Mouse (Mus musculus): ENCODE results near the gene Zbtb34.

The Zbtb34 gene

GRCm38 (mm10) chr2:33399091-33399490, 32.0 kb downstream of the Zbtb34 start:
- no peak for DNase-seq

- no peak for DNase-seq
These were observed 34.1 kb downstream of the Zbtb34 start for GRCm38 (mm10) chr2:33397036-33397435.

DNA sequence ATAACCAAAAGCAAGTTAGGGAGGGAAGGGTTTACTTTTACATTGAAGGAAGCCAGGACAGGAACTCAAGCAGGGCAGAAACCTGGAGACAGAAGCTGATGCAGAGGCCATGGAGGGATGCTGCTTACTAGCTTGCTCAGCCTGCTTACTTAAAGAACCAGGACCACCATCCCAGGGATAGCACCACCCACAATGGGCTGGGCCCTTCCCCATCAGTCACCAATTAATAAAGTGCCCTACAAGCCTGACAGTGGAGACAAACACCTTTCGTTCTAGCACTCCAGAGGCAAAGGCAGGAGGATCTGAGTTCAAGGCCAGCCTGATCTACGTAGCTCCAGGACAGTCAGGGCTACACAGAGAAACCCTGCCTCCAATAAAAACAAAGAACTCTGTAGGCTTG, 36.1 kb downstream of the Zbtb34 start:
- DNase-seq = no peak

DNA sequence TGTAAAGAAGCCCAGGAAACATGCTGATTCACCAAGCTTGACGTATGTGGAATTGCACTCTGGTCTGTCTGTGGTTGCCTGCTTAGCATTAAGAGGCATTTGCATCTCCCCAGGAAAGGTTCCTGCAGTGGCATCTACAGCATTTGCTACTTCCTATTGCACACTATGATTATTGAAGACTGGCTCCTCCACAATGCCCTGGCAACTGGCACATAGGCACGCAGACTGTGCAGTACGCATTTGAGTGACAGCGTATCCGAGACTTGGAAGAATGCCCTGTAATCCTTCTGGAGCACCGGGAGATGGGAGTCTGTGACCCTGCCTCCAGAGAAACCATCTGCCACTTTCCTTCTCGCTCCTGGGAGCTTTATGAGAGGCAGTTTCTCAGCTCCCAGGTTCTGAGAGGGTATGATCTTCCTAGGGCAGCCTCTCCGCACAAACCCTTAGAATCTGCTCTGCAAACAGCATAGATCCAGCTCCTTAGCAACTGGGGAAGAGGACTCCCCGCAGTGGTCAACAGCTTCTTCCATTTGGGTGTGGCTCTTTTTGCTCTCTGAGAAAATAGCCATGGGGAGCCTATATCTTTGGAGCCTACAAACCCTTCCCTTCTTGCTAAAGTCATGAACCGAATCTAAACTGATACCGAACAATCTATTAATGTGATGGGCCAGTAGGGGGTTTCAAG, 37.0 kb downstream of the Zbtb34 start:
- no peak for DNase-seq

DNA sequence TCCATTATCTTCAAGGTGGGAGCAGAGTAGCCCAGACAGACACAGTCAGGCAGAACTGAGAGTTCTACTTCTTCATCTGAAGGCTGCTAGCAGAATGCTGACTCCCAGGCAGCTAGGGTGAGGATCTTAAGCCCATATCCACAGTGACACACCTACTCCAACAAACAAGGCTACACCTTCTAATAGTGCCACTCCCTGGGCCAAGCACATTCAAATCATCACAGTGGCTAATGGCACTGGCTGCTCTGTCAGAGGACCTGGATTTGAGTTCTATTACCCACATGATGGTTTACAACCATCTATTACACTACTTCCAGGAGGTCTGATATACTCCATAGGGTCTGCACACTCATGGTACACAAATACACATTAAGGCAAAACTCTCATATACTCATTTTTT, 38.1 kb downstream of the Zbtb34 start:
- no peak for DNase-seq

DNA sequence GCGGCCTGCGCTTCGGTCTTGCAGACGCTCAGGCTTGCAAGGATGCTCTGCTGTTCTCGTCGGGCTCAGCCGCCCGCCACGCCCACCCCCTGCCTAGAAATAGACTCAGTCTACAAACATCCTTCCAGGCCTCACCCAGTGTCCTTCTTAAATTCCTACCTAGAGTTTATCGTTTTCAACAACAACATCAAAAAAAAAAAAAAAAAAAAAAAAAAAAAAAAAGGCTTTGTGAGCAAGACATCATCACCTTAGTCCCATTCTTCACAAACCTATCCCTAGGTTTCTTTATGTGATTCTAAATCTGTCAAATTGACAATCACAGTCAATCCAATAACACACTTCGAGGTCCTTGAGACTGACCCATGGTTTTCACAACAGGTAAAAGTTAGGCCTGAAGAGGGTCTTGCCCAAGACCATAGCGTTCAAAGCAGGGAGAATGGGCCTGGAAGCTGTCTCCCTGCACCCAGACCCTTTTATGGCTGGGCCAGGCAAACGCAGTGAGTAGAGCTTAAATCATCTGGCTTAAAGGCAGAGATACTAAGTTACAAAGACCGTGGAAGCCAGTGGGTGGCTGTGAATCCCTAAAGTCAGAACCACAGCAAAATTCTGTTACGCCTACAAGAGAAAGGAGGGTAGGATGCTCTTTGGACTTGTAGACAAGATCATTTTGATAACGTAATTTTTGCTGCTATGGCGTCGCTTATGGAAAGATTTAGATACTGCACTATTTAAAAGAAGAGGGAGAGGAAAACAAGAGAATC, 59.3 kb downstream of the Zbtb34 start:
- no peak for DNase-seq

- DNase-seq = peak; percentile 99
These were observed 60.1 kb downstream of the Zbtb34 start, which contains the start of gene Ralgps1 for GRCm38 (mm10) chr2:33370777-33371647. Gene Ralgps1 (minus strand): TSS chr2:33371486.

- no peak for DNase-seq
These were observed 60.8 kb downstream of the Zbtb34 start for GRCm38 (mm10) chr2:33370276-33370776.

- DNase-seq = peak in 1 of 2 experiments; percentile 46
These were observed 61.7 kb downstream of the Zbtb34 start for GRCm38 (mm10) chr2:33369453-33369852.

DNA sequence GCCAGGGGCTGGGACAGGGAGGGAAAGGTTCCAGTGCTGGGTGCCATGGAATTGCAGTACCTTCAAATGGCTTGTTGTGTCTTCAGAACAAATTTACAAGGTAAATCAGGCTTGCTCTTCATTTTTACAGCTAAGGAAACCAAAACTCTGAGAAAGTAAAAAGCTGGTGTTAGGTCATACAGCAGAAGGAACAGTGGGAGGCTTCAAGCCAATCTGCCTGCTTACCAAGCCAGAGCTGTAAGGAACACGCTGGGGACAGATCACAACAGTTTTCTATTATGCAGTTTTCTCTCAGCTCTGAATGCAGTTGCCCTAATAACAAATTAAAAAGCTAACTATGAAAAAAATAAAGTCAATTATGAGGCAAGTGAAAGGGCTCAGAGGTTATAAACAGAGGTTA, 62.6 kb downstream of the Zbtb34 start:
- DNase-seq = no peak

DNA sequence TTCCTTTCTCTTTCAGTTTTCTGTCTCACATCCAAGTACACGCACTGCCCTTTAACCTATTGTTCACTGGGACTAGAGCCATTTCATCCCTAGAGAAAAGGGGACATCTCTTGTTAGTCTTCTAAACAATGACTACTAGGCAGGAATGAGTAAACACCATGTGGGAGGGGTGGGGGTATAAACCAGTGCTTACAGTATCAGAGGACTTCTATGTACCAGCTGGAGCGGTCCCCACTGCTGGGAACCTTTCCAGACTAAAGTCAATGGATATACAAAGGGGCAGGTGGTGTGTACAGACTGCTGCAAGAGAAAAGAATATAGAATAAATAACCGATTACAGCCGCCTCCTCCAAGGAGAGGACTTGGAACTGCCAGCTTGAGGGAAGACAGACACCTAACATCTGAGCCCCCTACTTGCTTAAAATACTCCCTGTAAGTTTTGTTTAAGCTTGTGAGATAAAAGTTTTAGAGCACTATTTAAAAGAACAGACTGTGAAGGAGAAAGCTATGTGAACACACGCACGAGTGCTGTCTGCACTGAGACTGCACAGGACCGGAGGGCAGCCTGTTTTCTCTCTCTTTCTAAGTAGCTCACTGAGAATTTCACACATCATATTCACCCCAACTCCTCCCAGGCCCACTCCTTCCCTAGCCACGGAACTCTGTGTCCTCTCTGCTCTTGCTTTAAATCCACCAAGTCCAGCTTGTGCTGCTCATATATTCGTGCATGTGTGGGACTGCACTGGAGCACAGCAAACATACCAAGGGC, 65.2 kb downstream of the Zbtb34 start:
- DNase-seq = peak; percentile 32 to 71

DNA sequence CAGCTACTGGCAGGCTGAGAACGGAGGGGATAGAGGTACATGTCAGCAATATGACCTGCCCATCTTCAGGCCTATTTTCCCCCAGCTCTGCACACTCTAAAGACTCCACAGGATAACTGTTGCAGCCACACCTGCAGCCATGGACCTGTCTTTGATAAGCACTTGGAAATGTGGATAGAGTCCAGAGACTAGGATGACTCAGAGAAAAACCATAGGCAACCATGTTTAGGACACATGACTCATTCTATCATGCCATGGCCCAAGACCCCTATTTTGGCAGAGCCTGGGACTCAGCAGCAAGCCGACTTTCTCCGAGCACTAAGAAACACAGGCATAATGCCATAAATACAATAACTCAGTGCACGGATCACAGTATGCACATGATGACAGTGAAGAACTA, 66.5 kb downstream of the Zbtb34 start:
- DNase-seq = no peak

DNA sequence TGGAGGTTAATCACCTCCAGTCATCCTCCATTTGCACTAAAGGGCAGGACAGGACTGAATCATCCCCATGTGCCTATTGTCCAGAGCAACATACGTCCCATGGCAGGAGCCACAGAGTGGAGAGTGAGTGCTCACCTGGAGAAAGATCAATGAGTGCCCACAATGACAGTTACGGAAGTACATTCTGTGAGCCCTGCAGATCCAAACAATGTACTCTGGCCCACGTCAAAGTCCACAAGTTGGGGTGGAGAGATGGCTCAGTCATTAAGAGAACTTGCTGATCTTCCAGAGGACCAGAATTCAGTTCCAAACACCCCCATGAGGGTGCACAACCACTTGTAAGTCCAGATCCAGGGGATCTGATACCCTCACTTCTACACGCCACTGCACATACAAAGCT, 67.2 kb downstream of the Zbtb34 start:
- DNase-seq = peak; percentile 52 to 67

GRCm38 (mm10) chr2:33361139-33361716, 69.9 kb downstream of the Zbtb34 start:
- DNase-seq = peak in 1 of 2 experiments; percentile 28

DNA sequence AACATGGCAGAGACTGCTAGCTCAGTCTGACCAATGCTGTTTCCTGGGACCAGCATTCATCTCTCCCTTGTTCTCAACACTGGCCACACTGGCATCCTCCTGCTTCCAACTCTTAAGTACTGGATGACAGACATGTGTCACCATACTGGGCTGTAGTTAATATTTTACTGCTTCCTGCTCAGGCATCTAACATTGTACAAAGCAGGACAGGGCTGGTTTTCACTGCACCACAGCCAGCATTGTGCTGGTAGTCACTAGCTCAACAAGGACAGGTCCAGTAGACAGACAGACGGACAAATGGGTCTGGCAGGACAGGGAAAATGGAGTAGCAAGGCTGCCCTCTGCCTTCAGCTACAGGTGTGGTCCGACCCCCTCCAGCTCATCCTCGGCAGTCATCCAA, 70.6 kb downstream of the Zbtb34 start:
- peak; percentile 34 to 60 for DNase-seq

DNA sequence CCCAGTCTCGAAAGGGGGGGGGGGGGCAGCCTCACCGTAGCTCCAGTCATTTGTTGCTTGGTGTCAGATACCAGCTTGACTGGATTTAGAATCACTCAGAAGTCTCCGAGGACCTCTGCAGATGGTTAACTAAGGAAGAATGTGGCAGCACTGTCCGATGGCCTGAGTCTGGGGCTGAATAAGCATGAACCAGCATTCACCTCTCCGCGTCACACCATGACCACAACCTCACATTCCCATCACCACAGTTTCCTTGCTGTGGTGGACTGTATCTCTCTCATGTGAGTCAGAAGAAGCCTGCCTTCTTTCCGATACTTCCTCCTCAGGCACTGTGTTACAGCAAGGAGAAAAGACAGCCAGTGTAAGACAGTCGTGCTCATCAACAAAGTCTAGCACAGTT, 71.9 kb downstream of the Zbtb34 start:
- DNase-seq = peak; percentile 37 to 49

DNA sequence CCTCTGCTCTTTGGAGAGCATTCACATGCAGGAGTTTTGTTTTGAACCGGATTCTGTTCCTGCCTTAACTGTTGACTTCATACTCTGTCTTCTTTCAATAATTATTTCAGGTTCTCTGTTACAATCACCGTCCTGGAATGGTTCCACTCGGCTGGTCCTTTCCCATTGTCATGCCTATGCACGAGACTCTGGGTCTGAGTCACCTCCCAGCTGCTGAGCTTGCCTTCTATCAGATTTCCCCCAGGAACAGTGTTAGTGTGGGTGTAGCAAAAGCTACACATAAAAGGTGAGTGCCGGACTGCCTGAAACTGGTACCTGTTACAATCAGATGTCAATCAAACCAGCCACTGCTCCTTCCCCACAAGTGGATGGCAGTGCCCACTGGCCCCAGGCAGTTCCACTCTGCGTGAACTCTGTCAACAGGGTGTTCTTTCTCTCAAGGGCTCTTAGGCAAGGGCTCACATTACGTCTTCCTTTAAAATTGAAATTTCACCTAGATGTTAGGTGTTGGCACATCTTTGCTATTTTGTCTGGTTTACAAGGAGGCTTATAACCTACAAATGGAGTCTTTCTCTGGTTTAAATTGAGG, 73.8 kb downstream of the Zbtb34 start:
- DNase-seq = no peak
